Comparison of ENCODE assay signal across 8 mouse cellular contexts in the genomic region with DNA sequence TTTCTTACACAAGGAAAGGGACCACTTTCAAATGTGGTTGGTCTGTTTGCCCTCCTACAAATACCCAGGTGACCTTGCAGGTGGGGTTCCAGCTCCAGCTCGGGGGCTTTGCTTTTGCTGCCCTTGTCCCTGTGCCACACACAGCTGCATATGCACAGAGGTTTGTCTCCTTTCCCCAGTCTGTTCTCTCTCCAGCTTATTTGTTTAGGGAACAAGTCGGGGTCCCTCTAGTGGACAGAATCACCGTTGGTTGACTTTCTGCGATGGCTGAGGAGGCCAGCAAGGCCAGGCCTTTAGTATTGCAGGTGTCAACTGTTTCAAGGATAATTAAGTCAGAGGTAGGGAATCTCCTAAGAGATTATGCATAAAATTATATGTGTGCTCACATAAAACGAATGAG. TPM values are rescaled to one million over a fixed set of nuclear protein-coding genes. Genes with fewer than 3 reads are reported as not detected.
DNase-seq lines count a peak whose midpoint lies in the region; ATAC-seq and TF ChIP-seq lines count a peak whose summit lies in the region.

No protein-coding gene starts in this region.

- intact Hi-C loops in left cerebral cortex, postnatal 25 days (cut with DNase I): loop anchor here (2.0 kb wide), 1 partner anchor 42 kb away; no protein-coding TSS in a partner anchor

- peak; percentile 78 for TF ChIP-seq CTCF in midbrain, postnatal 0 days (IDR thresholded peaks at IDR 0.05)

- no peak overlapping the region for H3K4me3 ChIP-seq in midbrain, embryonic 11.5 days (ENCODE audit: low read depth, low read length)
- H3K4me3 ChIP-seq in midbrain, embryonic 16.5 days (ENCODE audit: low read depth, low read length): no peak overlapping the region
- H3K4me3 ChIP-seq in hindbrain, embryonic 13.5 days: no peak overlapping the region
- no peak overlapping the region for H3K4me3 ChIP-seq in midbrain, postnatal 0 days (ENCODE audit: low read depth, low read length)

- H3K27ac ChIP-seq in midbrain, embryonic 11.5 days (ENCODE audit: low read depth, low read length): no peak overlapping the region
- H3K27ac ChIP-seq in midbrain, embryonic 16.5 days (ENCODE audit: low read length): no peak overlapping the region
- H3K27ac ChIP-seq in hindbrain, embryonic 13.5 days: no peak overlapping the region
- no peak overlapping the region for H3K27ac ChIP-seq in midbrain, postnatal 0 days (ENCODE audit: low read depth, low read length)

- H3K9ac ChIP-seq in midbrain, embryonic 11.5 days (ENCODE audit: low read length): no peak overlapping the region
- H3K9ac ChIP-seq in midbrain, embryonic 16.5 days (ENCODE audit: low read depth, low read length): no peak overlapping the region
- H3K9ac ChIP-seq in hindbrain, embryonic 13.5 days: no peak overlapping the region
- no peak overlapping the region for H3K9ac ChIP-seq in midbrain, postnatal 0 days (replicated peaks; ENCODE audit: low read length, poor library complexity, severe bottlenecking)

- H3K9me3 ChIP-seq in midbrain, embryonic 11.5 days (ENCODE audit: control insufficient read depth, low read length): no peaks in the 10 kb centered on the region
- H3K9me3 ChIP-seq in midbrain, embryonic 16.5 days (replicated peaks; ENCODE audit: control insufficient read depth, low read length, poor library complexity, severe bottlenecking): no peaks in the 10 kb centered on the region
- no peaks in the 10 kb centered on the region for H3K9me3 ChIP-seq in hindbrain, embryonic 13.5 days
- H3K9me3 ChIP-seq in midbrain, postnatal 0 days (ENCODE audit: low read length): no peaks in the 10 kb centered on the region

- no peaks in the 10 kb centered on the region for H3K36me3 ChIP-seq in midbrain, embryonic 11.5 days (ENCODE audit: control insufficient read depth, insufficient read depth, low read length)
- peaks cover 4% of the 10 kb centered on the region; the same call in 1 of the 2 replicates for H3K36me3 ChIP-seq in midbrain, embryonic 16.5 days (ENCODE audit: control insufficient read depth, insufficient read depth, low read length)
- H3K36me3 ChIP-seq in hindbrain, embryonic 13.5 days: peaks cover 13% of the 10 kb centered on the region
- peaks cover 4% of the 10 kb centered on the region for H3K36me3 ChIP-seq in midbrain, postnatal 0 days (ENCODE audit: insufficient read depth, low read length)

- no peaks in the 10 kb centered on the region for H3K27me3 ChIP-seq in midbrain, embryonic 11.5 days (ENCODE audit: control insufficient read depth, insufficient read depth, low read length)
- H3K27me3 ChIP-seq in midbrain, embryonic 16.5 days (ENCODE audit: control insufficient read depth, insufficient read depth, low read depth, low read length): no peaks in the 10 kb centered on the region
- H3K27me3 ChIP-seq in hindbrain, embryonic 13.5 days: no peaks in the 10 kb centered on the region
- no peaks in the 10 kb centered on the region for H3K27me3 ChIP-seq in midbrain, postnatal 0 days (ENCODE audit: insufficient read depth, low read length)

- 7% methylated on average over 5 of the region's 5 CpGs for WGBS in midbrain, embryonic 11.5 days
- 6% methylated on average over 5 of the region's 5 CpGs for WGBS in midbrain, embryonic 16.5 days
- 9% methylated on average over 5 of the region's 5 CpGs for WGBS in hindbrain, embryonic 13.5 days
- 9% methylated on average over 5 of the region's 5 CpGs for WGBS in midbrain, postnatal 0 days

- DNase-seq in midbrain, embryonic 11.5 days (ENCODE audit: low spot score, missing footprints): peak; percentile 90
- DNase-seq in adrenal gland, postnatal 25 days: peak; percentile 44
- DNase-seq in embryo, embryonic 9.5 days (ENCODE audit: extremely low spot score): peak; percentile 58
- DNase-seq in left cerebral cortex, postnatal 25 days (ENCODE audit: low spot score in 2 of 2): peak; percentile 44 to 63
- peak; percentile 78 for DNase-seq in midbrain, postnatal 0 days (ENCODE audit: low spot score)
- DNase-seq in thymus, postnatal 0 days (ENCODE audit: low spot score): peak; percentile 73

- no peak overlapping the region for H3K4me2 ChIP-seq in midbrain, embryonic 11.5 days
- no peak overlapping the region for H3K4me2 ChIP-seq in midbrain, embryonic 16.5 days (ENCODE audit: low read length)
- no peak overlapping the region for H3K4me2 ChIP-seq in hindbrain, embryonic 13.5 days
- no peak overlapping the region for H3K4me2 ChIP-seq in midbrain, postnatal 0 days (ENCODE audit: low read depth, low read length, poor library complexity, severe bottlenecking)

- peak; percentile 52; the same call in 1 of the 2 replicates for ATAC-seq in midbrain, embryonic 11.5 days (ENCODE audit: low FRiP score)
- ATAC-seq in midbrain, embryonic 16.5 days: no peak
- peak; percentile 46; the same call in 1 of the 2 replicates for ATAC-seq in hindbrain, embryonic 13.5 days (ENCODE audit: low FRiP score)
- ATAC-seq in midbrain, postnatal 0 days (ENCODE audit: low FRiP score): no peak

- no peaks in the 10 kb centered on the region for H3K4me1 ChIP-seq in midbrain, embryonic 11.5 days (ENCODE audit: control insufficient read depth, insufficient read depth, low read length)
- no peaks in the 10 kb centered on the region for H3K4me1 ChIP-seq in midbrain, embryonic 16.5 days (ENCODE audit: control insufficient read depth, insufficient read depth, low read length)
- no peaks in the 10 kb centered on the region for H3K4me1 ChIP-seq in hindbrain, embryonic 13.5 days (replicated peaks)
- H3K4me1 ChIP-seq in midbrain, postnatal 0 days (ENCODE audit: insufficient read depth, low read length): no peaks in the 10 kb centered on the region

RNA-seq across cellular contexts. Expression of gene Rab15, which starts 56.5 kb away (rescaled TPM):
- 7.7 and 10.1 TPM in 2 replicates for polyA plus RNA-seq in midbrain, embryonic 11.5 days (2014; fragmentation: Nextera tagmentation; extraction: Ambion mirVana)
- 52.1 and 53.8 TPM in 2 replicates for polyA plus RNA-seq in midbrain, embryonic 16.5 days (2015; fragmentation: Nextera tagmentation; extraction: Ambion mirVana)
- 1.6 and 3.3 TPM in 2 replicates for total RNA-seq in adrenal gland, postnatal 25 days (2021)
- 29.0 and 30.9 TPM in 2 replicates for polyA plus RNA-seq in hindbrain, embryonic 13.5 days (2015; fragmentation: Nextera tagmentation; extraction: Ambion mirVana)
- total RNA-seq in left cerebral cortex, postnatal 25 days (2021): 100 to 1,000 TPM; 267 to 271 TPM
- 91.1 and 122 TPM in 2 replicates for total RNA-seq in midbrain, postnatal 0 days (2014; rRNA removed)
- polyA plus RNA-seq in midbrain, postnatal 0 days (2015; fragmentation: Nextera tagmentation; extraction: Ambion mirVana): 57.2 and 58.9 TPM in 2 replicates
- polyA plus RNA-seq in thymus, postnatal 0 days (2015; fragmentation: Nextera tagmentation; extraction: Ambion mirVana): 23.6 and 27.0 TPM in 2 replicates

Comparison
In these comparisons a context has a peak if more than half of its experiments do, and no peak if none do; other contexts are left out.
1. ATAC-seq: peak in midbrain, embryonic 11.5 days (single experiment) and hindbrain, embryonic 13.5 days (single experiment); none in midbrain, embryonic 16.5 days (single experiment) and midbrain, postnatal 0 days (single experiment).
2. Peak in every context shown above with its lines, with median percentiles within 50 percentile points of each other: DNase-seq.